Mouse (Mus musculus) gonadal fat pad, adult 2 months (tissue): ENCODE results near the gene Myoz2. TPM values are rescaled to one million over a fixed set of nuclear protein-coding genes. Genes with fewer than 3 reads are reported as not detected.

Source experiments
- DNase-seq: peaks from one replicate; pipeline ENCODE4 v3.0.0-alpha.2; 2012; ENCODE audit warnings: low read depth
- polyA plus RNA-seq: library from polyadenylated mRNA; depleted of rRNA; stranded (reverse); fragments of >200 nt; gene quantifications from 2 replicates; pipeline ENCODE4 v1.2.3, GENCODE M21; 2012; rRNA removed

Myoz2 gene
- polyA plus RNA-seq: 0.15 TPM in 1 of 2 replicates, not detected in the other

- DNase-seq: no peak
Observed at GRCm38 (mm10) chr3:123034752-123035151, at the start of gene Myoz2. TSS of gene Myoz2 (minus strand) at chr3:123035015.

DNA sequence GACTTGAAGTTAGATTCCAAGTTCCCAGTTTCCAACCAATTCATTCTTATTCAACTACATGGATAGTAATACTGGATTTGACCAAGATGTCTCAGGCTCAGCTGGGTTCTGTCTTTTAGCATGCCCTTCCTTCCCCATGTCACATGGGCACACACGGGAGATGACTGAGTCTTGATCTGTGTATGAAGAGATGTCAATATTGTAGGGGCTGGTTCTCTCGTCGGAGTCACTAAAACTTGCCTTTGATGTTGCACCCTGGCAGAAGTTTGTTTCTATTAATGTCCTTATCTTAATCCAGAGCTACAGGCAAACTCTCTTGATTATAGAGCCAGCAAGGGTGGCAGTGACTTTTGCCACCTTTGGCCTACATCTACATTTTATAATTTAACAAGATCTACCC is 46.9 kb upstream of the Myoz2 start:
- DNase-seq: no peak

DNA sequence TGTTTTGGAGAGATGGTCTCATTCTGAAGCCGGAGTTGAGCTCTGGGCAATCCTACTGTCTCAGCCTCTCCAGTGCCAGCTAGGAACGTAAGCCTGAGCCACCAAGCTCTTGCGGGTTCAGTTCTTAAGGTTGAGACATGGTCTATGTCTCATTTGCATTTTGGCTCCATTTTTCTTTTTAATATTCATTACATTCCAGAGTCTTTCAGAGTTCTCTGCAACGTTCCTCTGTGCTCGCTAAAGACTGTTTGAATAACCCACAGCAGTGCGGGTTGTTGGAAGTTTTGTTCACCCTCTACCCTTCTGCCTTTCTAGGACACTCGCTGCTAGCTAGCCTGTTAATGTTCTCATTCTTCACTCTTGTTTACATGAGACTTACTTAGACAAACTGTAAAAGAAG is 46.1 kb upstream of the Myoz2 start:
- no peak for DNase-seq

GRCm38 (mm10) chr3:123080017-123080725 is 45.4 kb upstream of the Myoz2 start:
- no peak for DNase-seq

- no peak for DNase-seq
Observed at GRCm38 (mm10) chr3:123075759-123076158, 40.9 kb upstream of the Myoz2 start.

- no peak for DNase-seq
Observed at GRCm38 (mm10) chr3:123075034-123075433, 40.2 kb upstream of the Myoz2 start.

DNA sequence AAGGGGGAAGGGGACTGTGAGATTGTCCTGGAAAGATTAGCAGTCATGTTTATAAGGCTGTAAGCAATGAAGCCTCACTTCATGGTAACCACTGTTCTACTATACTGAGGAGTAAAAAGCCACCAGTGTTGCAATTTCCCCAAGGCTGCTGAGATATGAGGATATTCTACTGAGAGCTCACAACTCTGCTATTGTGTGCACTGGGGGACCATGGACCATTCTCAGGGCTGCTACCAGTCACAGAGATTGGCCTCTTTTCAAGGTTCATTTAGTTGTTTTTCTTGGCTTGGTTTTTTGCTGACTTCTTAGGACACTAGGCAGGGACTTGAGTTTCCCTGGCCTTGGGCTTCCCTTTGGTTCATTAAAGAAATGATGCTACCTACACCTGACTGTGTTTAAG is 38.5 kb upstream of the Myoz2 start:
- DNase-seq: no peak

DNA sequence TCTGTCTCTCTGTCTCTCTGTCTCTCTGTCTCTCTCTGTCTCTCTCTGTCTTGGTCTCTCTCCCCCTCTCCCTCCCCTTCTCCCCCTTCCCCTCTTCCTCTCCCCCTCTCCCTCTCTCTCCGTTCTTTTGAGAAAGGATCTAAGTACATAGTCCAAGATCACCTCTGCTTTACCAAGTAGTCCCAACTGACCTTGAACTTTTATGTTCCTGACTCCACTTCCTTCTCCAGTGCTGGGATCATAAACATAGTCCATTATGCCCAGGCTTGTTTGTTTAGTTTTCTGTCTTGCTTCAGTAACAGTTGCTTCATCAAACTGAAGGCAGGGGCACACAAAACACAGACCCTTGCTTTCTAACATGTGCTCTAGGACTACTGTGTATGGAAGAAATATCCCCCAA is 37.7 kb upstream of the Myoz2 start:
- DNase-seq: no peak

DNA sequence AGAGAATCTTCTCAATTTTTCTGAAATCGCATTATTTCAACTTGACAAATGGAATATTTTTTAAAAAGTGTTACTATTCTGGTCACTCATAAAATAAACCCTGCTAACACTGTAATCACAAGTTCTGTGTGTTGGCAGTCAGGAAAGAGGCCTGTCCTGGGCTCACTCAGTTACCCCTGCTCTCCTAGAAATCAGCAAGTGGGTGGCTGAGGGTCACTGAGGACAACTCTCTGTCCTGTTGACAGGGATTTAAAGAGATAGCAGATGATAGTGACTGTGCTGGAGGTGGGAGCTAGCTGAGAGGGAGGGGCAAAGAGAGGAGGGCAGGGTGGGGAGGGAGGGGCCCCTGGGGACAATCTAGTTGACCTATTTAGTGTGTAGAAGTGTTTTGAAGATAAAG is 36.2 kb upstream of the Myoz2 start:
- DNase-seq: no peak

GRCm38 (mm10) chr3:123066836-123067235 is 32.0 kb upstream of the Myoz2 start:
- peak; percentile 59 for DNase-seq

DNA sequence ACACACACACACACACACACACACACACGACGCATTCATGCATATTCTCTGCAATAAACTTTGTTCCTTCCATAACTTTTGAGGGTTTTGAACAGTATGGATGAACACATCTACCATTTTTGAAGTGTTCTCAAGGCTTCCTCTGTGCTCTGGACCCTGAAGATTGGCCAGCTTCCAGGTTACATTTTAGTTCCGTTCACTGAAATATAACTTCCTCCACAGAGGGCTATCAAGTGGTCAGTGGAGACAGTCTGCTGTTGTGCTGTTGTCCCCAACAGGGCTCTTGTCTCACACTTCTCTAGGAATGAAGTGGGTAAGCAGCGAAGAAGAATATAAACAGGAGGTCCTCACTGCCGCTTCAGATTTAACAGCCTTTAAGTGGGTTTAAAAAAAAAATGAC is 30.7 kb upstream of the Myoz2 start:
- DNase-seq: no peak

DNA sequence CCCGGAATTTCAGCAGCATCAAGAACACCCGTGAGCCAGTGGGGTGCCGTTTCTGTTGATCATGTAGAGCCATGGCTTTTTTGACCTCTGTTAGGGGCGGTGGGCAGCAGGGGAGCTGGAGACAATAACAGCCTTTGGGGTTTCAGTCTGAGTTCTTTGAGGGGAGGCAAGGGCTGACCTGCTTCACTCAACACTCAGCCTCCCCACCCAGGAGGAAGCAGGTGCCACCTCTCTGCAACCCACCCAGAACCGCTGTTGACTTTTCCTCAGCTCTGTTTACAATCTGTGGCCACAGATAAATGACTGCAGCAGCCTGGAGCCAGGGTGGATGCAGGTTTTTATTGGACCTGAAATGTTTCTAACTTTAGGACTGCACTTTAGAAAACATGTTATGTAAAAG is 29.4 kb upstream of the Myoz2 start:
- DNase-seq: no peak

DNA sequence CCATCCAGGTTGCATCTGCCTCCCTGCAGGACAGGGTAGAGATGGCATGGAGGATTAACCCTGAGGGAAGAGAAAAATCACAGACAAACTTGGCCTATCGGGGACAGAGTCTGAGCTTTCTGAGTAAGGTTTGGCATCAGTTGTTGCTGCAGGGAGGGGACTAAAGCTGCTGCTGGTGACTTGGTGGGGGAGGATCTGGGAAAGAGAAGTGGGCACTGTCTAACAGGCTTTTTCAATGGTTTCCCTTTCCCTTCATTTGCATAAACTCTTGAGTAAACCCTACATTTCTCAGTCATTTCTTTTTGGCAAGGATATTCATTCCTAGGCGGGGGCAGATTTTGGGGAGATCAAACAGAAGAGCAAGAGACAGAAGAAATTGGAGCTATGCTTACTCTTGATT is 27.1 kb upstream of the Myoz2 start:
- DNase-seq: no peak

GRCm38 (mm10) chr3:123058832-123059231 is 24.0 kb upstream of the Myoz2 start:
- DNase-seq: no peak

DNA sequence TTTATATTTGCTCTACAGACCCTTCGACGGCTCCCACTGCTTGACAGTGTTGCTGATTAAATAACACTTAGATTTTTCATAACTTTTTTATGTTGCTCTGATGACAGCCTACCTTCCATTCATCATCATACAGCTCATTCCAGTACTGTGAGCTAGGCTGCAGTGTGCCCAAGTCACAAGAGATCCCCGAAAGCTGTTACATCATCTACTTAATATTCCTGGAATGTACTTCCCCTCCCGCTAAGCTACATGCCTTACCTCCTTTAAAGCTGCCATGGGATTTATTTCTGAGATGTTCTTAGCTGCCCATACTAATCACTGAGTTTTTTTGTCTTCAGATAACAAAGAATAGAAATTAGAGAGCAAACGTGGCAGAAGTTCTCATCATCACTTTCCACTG is 19.4 kb upstream of the Myoz2 start:
- DNase-seq: no peak

DNA sequence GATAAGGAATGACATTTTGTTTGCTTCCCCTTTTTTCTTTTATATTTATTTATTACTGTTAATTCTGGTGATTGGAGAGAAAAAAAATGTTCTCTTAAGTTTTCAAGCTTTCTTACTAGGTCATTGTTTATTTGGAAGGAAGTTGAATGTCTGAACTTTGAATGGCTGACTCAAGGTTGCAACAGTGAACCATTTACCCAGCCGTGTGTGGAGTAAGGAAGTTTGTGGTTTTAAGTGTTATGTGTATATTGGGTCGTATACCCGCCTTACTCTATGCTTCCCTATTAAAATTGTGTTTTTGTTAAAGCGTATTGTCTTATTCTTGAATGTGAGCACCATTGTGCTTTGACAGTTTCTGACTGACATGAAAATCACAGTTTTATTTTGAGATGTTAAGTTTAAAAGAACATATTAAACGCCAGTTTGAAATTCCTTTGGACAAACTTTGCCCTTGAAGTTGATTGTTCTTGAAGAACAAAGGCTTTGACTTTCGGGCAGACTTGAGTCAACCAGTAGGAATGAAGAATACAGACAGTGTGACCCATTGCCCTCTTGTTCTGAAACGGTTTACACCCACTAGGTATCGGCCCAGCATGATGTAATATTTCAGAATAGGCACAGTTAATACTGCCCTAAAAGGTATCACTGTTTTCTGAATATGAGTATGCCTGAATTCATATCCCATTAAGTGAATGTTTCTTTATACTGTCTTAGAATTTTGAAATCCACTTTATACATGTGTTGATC is 18.6 kb upstream of the Myoz2 start:
- peak; percentile 49 for DNase-seq

- DNase-seq: no peak
Observed at GRCm38 (mm10) chr3:123042308-123042707, 7.5 kb upstream of the Myoz2 start.

GRCm38 (mm10) chr3:123033804-123034203 is 1.0 kb downstream of the Myoz2 start:
- no peak for DNase-seq

GRCm38 (mm10) chr3:123025634-123026033 is 9.2 kb downstream of the Myoz2 start:
- no peak for DNase-seq

GRCm38 (mm10) chr3:123024496-123025234 is 10.2 kb downstream of the Myoz2 start:
- peak; percentile 89 for DNase-seq

DNA sequence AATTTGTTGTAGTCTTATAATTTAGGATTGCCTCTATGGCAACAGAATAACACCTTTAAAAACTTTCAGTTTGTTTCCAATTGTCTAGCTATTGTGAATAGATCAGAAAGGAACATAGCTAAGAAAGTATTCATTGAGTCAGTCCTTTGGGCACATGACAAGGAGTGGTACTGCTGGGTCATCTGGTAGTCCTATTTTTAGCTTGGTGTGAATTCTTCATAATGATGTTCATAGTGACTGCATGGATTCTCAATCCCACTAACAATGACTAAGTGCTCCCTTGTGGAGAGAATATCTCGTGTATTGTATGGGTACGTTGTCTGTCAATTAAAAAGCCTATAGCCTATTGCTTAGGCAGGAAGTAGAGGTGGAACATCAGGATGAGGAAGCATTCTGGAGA is 16.0 kb downstream of the Myoz2 start:
- no peak for DNase-seq

GRCm38 (mm10) chr3:123013476-123013875 is 21.3 kb downstream of the Myoz2 start:
- DNase-seq: no peak

- DNase-seq: no peak
Observed at GRCm38 (mm10) chr3:123009417-123009816, 25.4 kb downstream of the Myoz2 start.
